Mouse (Mus musculus): Measurements from ENCODE around the gene Rnf150.

The Rnf150 gene

GRCm38 (mm10) chr8:82943223-82944006, 80.3 kb downstream of the Rnf150 start:
- no peak for DNase-seq (ENCODE audit: low spot score)

- no peak for DNase-seq (ENCODE audit: low spot score)
These were observed 82.7 kb downstream of the Rnf150 start for GRCm38 (mm10) chr8:82945867-82946266.

- no peak for DNase-seq (ENCODE audit: low spot score)
These were observed 83.5 kb downstream of the Rnf150 start for GRCm38 (mm10) chr8:82946658-82947057.

- no peak for DNase-seq (ENCODE audit: low spot score)
These were observed 92.1 kb downstream of the Rnf150 start for GRCm38 (mm10) chr8:82955162-82955754.

GRCm38 (mm10) chr8:82959491-82959890, 96.3 kb downstream of the Rnf150 start:
- DNase-seq (ENCODE audit: low spot score), result no peak

- DNase-seq (ENCODE audit: low spot score), result no peak
These were observed 96.9 kb downstream of the Rnf150 start for GRCm38 (mm10) chr8:82959980-82960610.

GRCm38 (mm10) chr8:82964537-82964936, 101.4 kb downstream of the Rnf150 start:
- DNase-seq (ENCODE audit: low spot score), result no peak

GRCm38 (mm10) chr8:82967879-82968678, 104.9 kb downstream of the Rnf150 start:
- no peak for DNase-seq (ENCODE audit: low spot score)

GRCm38 (mm10) chr8:82969967-82970366, 106.8 kb downstream of the Rnf150 start:
- DNase-seq (ENCODE audit: low spot score), result no peak

- no peak for DNase-seq (ENCODE audit: low spot score)
These were observed 109.7 kb downstream of the Rnf150 start for GRCm38 (mm10) chr8:82972812-82973211.

- no peak for DNase-seq (ENCODE audit: low spot score)
These were observed 110.2 kb downstream of the Rnf150 start for GRCm38 (mm10) chr8:82973331-82973730.

- no peak for DNase-seq (ENCODE audit: low spot score)
These were observed 118.2 kb downstream of the Rnf150 start for GRCm38 (mm10) chr8:82981244-82981855.

- no peak for DNase-seq (ENCODE audit: low spot score)
These were observed 119.7 kb downstream of the Rnf150 start for GRCm38 (mm10) chr8:82982873-82983272.

- no peak for DNase-seq (ENCODE audit: low spot score)
These were observed 120.1 kb downstream of the Rnf150 start for GRCm38 (mm10) chr8:82983301-82983700.

GRCm38 (mm10) chr8:82992093-82992492, 128.9 kb downstream of the Rnf150 start:
- no peak for DNase-seq (ENCODE audit: low spot score)

- DNase-seq (ENCODE audit: low spot score), result no peak
These were observed 132.7 kb downstream of the Rnf150 start for GRCm38 (mm10) chr8:82995727-82996438.

GRCm38 (mm10) chr8:82996843-82997242, 133.7 kb downstream of the Rnf150 start:
- DNase-seq (ENCODE audit: low spot score), result no peak

GRCm38 (mm10) chr8:82998778-82999177, 135.6 kb downstream of the Rnf150 start:
- no peak for DNase-seq (ENCODE audit: low spot score)

GRCm38 (mm10) chr8:83003187-83003586, 140.0 kb downstream of the Rnf150 start:
- no peak for DNase-seq (ENCODE audit: low spot score)

- no peak for DNase-seq (ENCODE audit: low spot score)
These were observed 146.3 kb downstream of the Rnf150 start for GRCm38 (mm10) chr8:83009481-83009880.

- no peak for DNase-seq (ENCODE audit: low spot score)
These were observed 148.1 kb downstream of the Rnf150 start for GRCm38 (mm10) chr8:83011286-83011685.

Measured in urinary bladder, postnatal 25 days (tissue).